ENCODE assay signal across 8 mouse cellular contexts in genomic region chr7:127027885-127028284, GRCm38 (mm10). TPM values are rescaled to one million over a fixed set of nuclear protein-coding genes. Genes with fewer than 3 reads are reported as not detected.
DNase-seq lines count a peak whose midpoint lies in the region; ATAC-seq and TF ChIP-seq lines count a peak whose summit lies in the region.

No protein-coding gene starts in this region.

- H3K36me3 ChIP-seq in heart, embryonic 11.5 days (ENCODE audit: control insufficient read depth, insufficient read depth, low read length), result peaks cover 32% of the 10 kb centered on the region
- H3K36me3 ChIP-seq in E14TG2a.4 (ENCODE audit: insufficient read depth, low read length), result peaks cover 77% of the 10 kb centered on the region
- peaks cover 71% of the 10 kb centered on the region for H3K36me3 ChIP-seq in forebrain, embryonic 12.5 days (replicated peaks)
- peaks cover 79% of the 10 kb centered on the region for H3K36me3 ChIP-seq in liver, embryonic 15.5 days (replicated peaks)

- H3K9ac ChIP-seq in heart, embryonic 11.5 days (ENCODE audit: low read depth, low read length), result peak overlapping the region; percentile 97
- H3K9ac ChIP-seq in forebrain, embryonic 12.5 days, result peak overlapping the region; percentile 100
- peak overlapping the region; percentile 99 for H3K9ac ChIP-seq in liver, embryonic 15.5 days

- TF ChIP-seq CTCF in E14TG2a.4 (conservative IDR thresholded peaks at IDR 0.05; ENCODE audit: low read length), result no peak

- no peak for DNase-seq in heart, postnatal 10 days
- no peak for DNase-seq in spleen, postnatal 10 days (ENCODE audit: low spot score in 2 of 2)
- DNase-seq in adrenal gland, postnatal 10 days, result no peak

- WGBS in heart, embryonic 11.5 days (ENCODE audit: insufficient replicate concordance), result 67% methylated on average over 8 of the region's 8 CpGs
- 66% methylated on average over 8 of the region's 8 CpGs for WGBS in forebrain, embryonic 12.5 days
- 55% methylated on average over 8 of the region's 8 CpGs for WGBS in liver, embryonic 15.5 days (ENCODE audit: insufficient replicate concordance)

- no peaks in the 10 kb centered on the region for H3K27me3 ChIP-seq in heart, embryonic 11.5 days (ENCODE audit: control insufficient read depth, insufficient read depth, low read length)
- no peaks in the 10 kb centered on the region for H3K27me3 ChIP-seq in E14TG2a.4 (ENCODE audit: insufficient read depth, low read length)
- H3K27me3 ChIP-seq in forebrain, embryonic 12.5 days, result no peaks in the 10 kb centered on the region
- H3K27me3 ChIP-seq in liver, embryonic 15.5 days, result no peaks in the 10 kb centered on the region

- intact Hi-C loops in heart, postnatal 10 days (cut with DNase I), result loop anchor here (5.0 kb wide), 2 partner anchors 74 to 206 kb away; no protein-coding TSS in a partner anchor

- no peak for ATAC-seq in heart, embryonic 11.5 days (replicated peaks; ENCODE audit: insufficient number of reproducible peaks, low FRiP score, low TSS enrichment)
- no peak; the same call in 1 of the 2 replicates for ATAC-seq in forebrain, embryonic 12.5 days (ENCODE audit: low FRiP score)
- no peak for ATAC-seq in liver, embryonic 15.5 days (ENCODE audit: insufficient read depth)
- no peak for ATAC-seq in frontal cortex, adult (ENCODE audit: low TSS enrichment)

- H3K4me1 ChIP-seq in heart, embryonic 11.5 days (ENCODE audit: control insufficient read depth, insufficient read depth, low read length), result peaks cover 29% of the 10 kb centered on the region
- peaks cover 74% of the 10 kb centered on the region for H3K4me1 ChIP-seq in E14TG2a.4 (replicated peaks; ENCODE audit: low read depth, low read length)
- H3K4me1 ChIP-seq in forebrain, embryonic 12.5 days, result peaks cover 31% of the 10 kb centered on the region
- peaks cover 66% of the 10 kb centered on the region for H3K4me1 ChIP-seq in liver, embryonic 15.5 days (replicated peaks)

- no peaks in the 10 kb centered on the region for H3K9me3 ChIP-seq in heart, embryonic 11.5 days (replicated peaks; ENCODE audit: control insufficient read depth, low read length)
- no peaks in the 10 kb centered on the region for H3K9me3 ChIP-seq in E14TG2a.4 (ENCODE audit: low read length)
- no peaks in the 10 kb centered on the region for H3K9me3 ChIP-seq in forebrain, embryonic 12.5 days
- H3K9me3 ChIP-seq in liver, embryonic 15.5 days (replicated peaks), result no peaks in the 10 kb centered on the region

- peak overlapping the region; percentile 96 for H3K4me2 ChIP-seq in heart, embryonic 11.5 days
- H3K4me2 ChIP-seq in forebrain, embryonic 12.5 days, result peak overlapping the region; percentile 90
- H3K4me2 ChIP-seq in liver, embryonic 15.5 days, result peak overlapping the region; percentile 98

- H3K27ac ChIP-seq in heart, embryonic 11.5 days (ENCODE audit: low read depth, low read length), result peak overlapping the region; percentile 99
- H3K27ac ChIP-seq in forebrain, embryonic 12.5 days, result peak overlapping the region; percentile 100
- H3K27ac ChIP-seq in liver, embryonic 15.5 days (replicated peaks), result peak overlapping the region; percentile 97

- peak overlapping the region; percentile 96 for H3K4me3 ChIP-seq in heart, embryonic 11.5 days (ENCODE audit: low read depth, low read length)
- peak overlapping the region; percentile 86 for H3K4me3 ChIP-seq in E14TG2a.4 (replicated peaks; ENCODE audit: low read length)
- peak overlapping the region; percentile 98 for H3K4me3 ChIP-seq in forebrain, embryonic 12.5 days (replicated peaks)
- H3K4me3 ChIP-seq in liver, embryonic 15.5 days (replicated peaks), result peak overlapping the region; percentile 98

RNA-seq across cellular contexts. Expression of gene Maz, which starts 1.0 kb away (rescaled TPM):
- polyA plus RNA-seq in heart, embryonic 11.5 days (2014; fragmentation: Nextera tagmentation; extraction: Ambion mirVana), result 38.6 and 44.1 TPM in 2 replicates
- 100 to 1,000 TPM; 106 to 113 TPM for total RNA-seq in heart, postnatal 10 days (2021)
- polyA plus RNA-seq in forebrain, embryonic 12.5 days (2016; fragmentation: Nextera tagmentation; extraction: Ambion mirVana), result 95.2 and 113 TPM in 2 replicates
- polyA plus RNA-seq in liver, embryonic 15.5 days (2015; fragmentation: Nextera tagmentation; extraction: Ambion mirVana), result 38.1 and 45.7 TPM in 2 replicates
- 100 to 1,000 TPM; 135 to 159 TPM for total RNA-seq in adrenal gland, postnatal 10 days (2021)

RNA-seq across cellular contexts. Expression of gene Prrt2, which starts 6.9 kb away (rescaled TPM):
- polyA plus RNA-seq in heart, embryonic 11.5 days (2014; fragmentation: Nextera tagmentation; extraction: Ambion mirVana), result 4.5 and 5.0 TPM in 2 replicates
- total RNA-seq in heart, postnatal 10 days (2021), result 1 to 10 TPM; 1.0 to 2.3 TPM
- polyA plus RNA-seq in forebrain, embryonic 12.5 days (2016; fragmentation: Nextera tagmentation; extraction: Ambion mirVana), result 5.0 and 6.5 TPM in 2 replicates
- polyA plus RNA-seq in liver, embryonic 15.5 days (2015; fragmentation: Nextera tagmentation; extraction: Ambion mirVana), result 0.13 and 0.56 TPM in 2 replicates
- total RNA-seq in adrenal gland, postnatal 10 days (2021), result 1 to 10 TPM; 3.1 to 5.8 TPM

RNA-seq across cellular contexts. Expression of gene Gm42742, which starts 7.0 kb away (rescaled TPM):
- polyA plus RNA-seq in heart, embryonic 11.5 days (2014; fragmentation: Nextera tagmentation; extraction: Ambion mirVana), result 36.6 and 40.9 TPM in 2 replicates
- 10 to 100 TPM; 19.0 to 27.2 TPM for total RNA-seq in heart, postnatal 10 days (2021)
- 53.3 and 75.4 TPM in 2 replicates for polyA plus RNA-seq in forebrain, embryonic 12.5 days (2016; fragmentation: Nextera tagmentation; extraction: Ambion mirVana)
- 3.6 and 4.0 TPM in 2 replicates for polyA plus RNA-seq in liver, embryonic 15.5 days (2015; fragmentation: Nextera tagmentation; extraction: Ambion mirVana)
- total RNA-seq in adrenal gland, postnatal 10 days (2021), result 10 to 100 TPM; 17.7 to 22.5 TPM

RNA-seq across cellular contexts. Expression of gene Pagr1a, which starts 10.7 kb away (rescaled TPM):
- polyA plus RNA-seq in heart, embryonic 11.5 days (2014; fragmentation: Nextera tagmentation; extraction: Ambion mirVana), result 50.9 and 53.2 TPM in 2 replicates
- total RNA-seq in heart, postnatal 10 days (2021), result 10 to 100 TPM in 1 of 2 experiments, 1 to 10 TPM in 1; 6.4 to 19.6 TPM
- 51.4 and 66.8 TPM in 2 replicates for polyA plus RNA-seq in forebrain, embryonic 12.5 days (2016; fragmentation: Nextera tagmentation; extraction: Ambion mirVana)
- polyA plus RNA-seq in liver, embryonic 15.5 days (2015; fragmentation: Nextera tagmentation; extraction: Ambion mirVana), result 32.8 and 39.1 TPM in 2 replicates
- total RNA-seq in adrenal gland, postnatal 10 days (2021), result 10 to 100 TPM; 10.1 to 19.1 TPM

RNA-seq across cellular contexts. Expression of gene Pagr1b, which starts 11.6 kb away (rescaled TPM):
- not detected in 2 replicates for polyA plus RNA-seq in heart, embryonic 11.5 days (2014; fragmentation: Nextera tagmentation; extraction: Ambion mirVana)
- total RNA-seq in heart, postnatal 10 days (2021), result not detected
- 0.38 and 0.56 TPM in 2 replicates for polyA plus RNA-seq in forebrain, embryonic 12.5 days (2016; fragmentation: Nextera tagmentation; extraction: Ambion mirVana)
- polyA plus RNA-seq in liver, embryonic 15.5 days (2015; fragmentation: Nextera tagmentation; extraction: Ambion mirVana), result not detected in 2 replicates
- not detected for total RNA-seq in adrenal gland, postnatal 10 days (2021)
